9 mouse cellular contexts compared by ENCODE assay signal in the genomic region with DNA sequence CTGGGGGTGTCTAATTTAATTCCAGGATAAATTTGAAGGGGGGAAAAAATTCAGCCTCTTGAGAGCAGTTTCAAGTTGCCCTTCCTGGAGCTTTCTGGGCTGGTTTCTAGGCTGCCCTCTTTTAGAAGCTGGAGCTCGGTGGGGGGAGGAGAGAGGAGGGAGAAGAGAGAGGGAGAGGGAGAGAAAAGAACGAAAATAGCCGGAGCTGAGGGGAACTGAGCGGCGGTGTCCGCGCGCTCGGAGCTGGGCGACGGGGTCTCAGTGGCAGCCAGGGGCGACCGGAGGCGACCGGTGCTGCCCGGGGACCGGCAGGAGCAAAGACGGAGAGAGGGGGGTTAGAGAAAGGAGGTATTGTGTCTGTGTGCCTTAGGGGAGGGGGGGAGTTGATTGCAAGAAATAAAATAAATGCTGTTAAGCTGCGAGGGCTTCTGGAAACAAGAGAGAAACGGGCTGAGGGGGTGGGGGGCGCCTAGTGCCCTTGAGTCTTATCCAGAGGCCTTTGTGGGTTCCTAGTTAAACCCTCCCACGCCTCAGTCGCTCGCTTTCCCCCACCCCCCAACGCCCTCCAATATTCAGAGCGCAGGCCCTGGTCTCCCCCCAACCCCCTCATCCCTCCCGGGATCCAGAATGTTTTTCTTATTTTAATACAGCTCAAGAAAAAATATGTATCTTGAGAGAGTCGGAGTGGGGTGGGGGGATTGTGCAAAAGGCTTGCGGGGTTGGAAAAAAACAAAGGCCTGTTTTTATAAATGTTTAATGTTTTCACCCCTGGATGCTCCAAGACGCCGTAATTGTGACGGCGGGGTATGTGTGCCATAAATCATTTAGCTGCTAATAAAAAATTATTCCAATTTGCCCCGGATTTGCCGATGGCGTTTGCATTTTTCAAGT. TPM values are rescaled to one million over a fixed set of nuclear protein-coding genes. Genes with fewer than 3 reads are reported as not detected.
DNase-seq lines count a peak whose midpoint lies in the region; ATAC-seq and TF ChIP-seq lines count a peak whose summit lies in the region.
"Had no signal": no experiment of that assay in that cellular context is flagged by ENCODE, and none has a peak within 500 bp of the region (broad histone marks: within the 10 kb centered on the region; RNA-seq: fewer than 3 reads in every experiment).

No protein-coding gene starts in this region.

- intact Hi-C loops in heart, adult 2 months (cut with DNase I) = loop anchor here (5.0 kb wide), 2 partner anchors 58 to 113 kb away; no protein-coding TSS in a partner anchor

- H3K79me2 ChIP-seq in heart, adult 2 months (replicated peaks; ENCODE audit: control insufficient read depth, insufficient read depth, low read length) = 0 out of 2 replicates have a peak, but pooled peaks cover 3% of the 10 kb centered on the region

- peak overlapping the region; percentile 89 for H3K9ac ChIP-seq in heart, adult 2 months (ENCODE audit: low read depth, low read length)
- H3K9ac ChIP-seq in limb, embryonic 11.5 days (ENCODE audit: low read length) = peak overlapping the region; percentile 99
- peak overlapping the region; percentile 95 for H3K9ac ChIP-seq in midbrain, embryonic 14.5 days (replicated peaks; ENCODE audit: low read length)
- H3K9ac ChIP-seq in stomach, embryonic 16.5 days (ENCODE audit: low read length) = peak overlapping the region; percentile 98

- DNase-seq in spleen, postnatal 4 days (ENCODE audit: low spot score in 2 of 2) = peak; percentile 22 to 66
- no peak for DNase-seq in spleen, postnatal 14 days (ENCODE audit: low spot score in 2 of 2)
- peak; percentile 84 for DNase-seq in embryo, embryonic 9.5 days (ENCODE audit: extremely low spot score)
- DNase-seq in heart, adult 2 months = peak; percentile 71 to 79
- DNase-seq in kidney, adult 18-20 months = peak; percentile 70
- peak; percentile 83 for DNase-seq in limb, embryonic 11.5 days (ENCODE audit: low spot score)
- DNase-seq in midbrain, embryonic 14.5 days = peak; percentile 92

- peak overlapping the region; percentile 71 for H3K4me2 ChIP-seq in limb, embryonic 11.5 days (ENCODE audit: low read depth, severe bottlenecking)
- peak overlapping the region; percentile 100 for H3K4me2 ChIP-seq in midbrain, embryonic 14.5 days (ENCODE audit: low read length)
- peak overlapping the region; percentile 91 for H3K4me2 ChIP-seq in stomach, embryonic 16.5 days (ENCODE audit: low read depth, low read length)

- no peaks in the 10 kb centered on the region for H3K36me3 ChIP-seq in heart, adult 2 months (ENCODE audit: control insufficient read depth, insufficient read depth, low read length)
- H3K36me3 ChIP-seq in limb, embryonic 11.5 days (ENCODE audit: control insufficient read depth, insufficient read depth, low read length) = no peaks in the 10 kb centered on the region
- peaks cover 5% of the 10 kb centered on the region; the same call in 1 of the 2 replicates for H3K36me3 ChIP-seq in midbrain, embryonic 14.5 days (ENCODE audit: control insufficient read depth, insufficient read depth, low read length)
- no peaks in the 10 kb centered on the region for H3K36me3 ChIP-seq in stomach, embryonic 16.5 days (ENCODE audit: control insufficient read depth, insufficient read depth, low read length)

- H3K4me3 ChIP-seq in heart, adult 2 months = peak overlapping the region; percentile 76
- H3K4me3 ChIP-seq in limb, embryonic 11.5 days (ENCODE audit: low read depth, low read length) = peak overlapping the region; percentile 93
- peak overlapping the region; percentile 98 for H3K4me3 ChIP-seq in midbrain, embryonic 14.5 days (replicated peaks; ENCODE audit: low read depth, low read length)
- peak overlapping the region; percentile 88 for H3K4me3 ChIP-seq in stomach, embryonic 16.5 days (replicated peaks; ENCODE audit: low read length)

- no peaks in the 10 kb centered on the region for H3K27me3 ChIP-seq in heart, adult 2 months (ENCODE audit: control insufficient read depth, insufficient read depth, low read length)
- H3K27me3 ChIP-seq in limb, embryonic 11.5 days (ENCODE audit: control insufficient read depth, insufficient read depth, low read length) = no peaks in the 10 kb centered on the region
- H3K27me3 ChIP-seq in midbrain, embryonic 14.5 days (ENCODE audit: control insufficient read depth, insufficient read depth, low read length) = no peaks in the 10 kb centered on the region
- H3K27me3 ChIP-seq in stomach, embryonic 16.5 days (ENCODE audit: control insufficient read depth, insufficient read depth, low read length) = no peaks in the 10 kb centered on the region
- H3K27me3 ChIP-seq: Patski had no signal

- H3K4me1 ChIP-seq in heart, adult 2 months (ENCODE audit: control insufficient read depth, insufficient read depth, low read length) = no peaks in the 10 kb centered on the region; the same call in 1 of the 2 replicates
- H3K4me1 ChIP-seq in limb, embryonic 11.5 days (ENCODE audit: control insufficient read depth, insufficient read depth, low read length) = peaks cover 8% of the 10 kb centered on the region
- H3K4me1 ChIP-seq in midbrain, embryonic 14.5 days (ENCODE audit: control insufficient read depth, insufficient read depth, low read length) = peaks cover 19% of the 10 kb centered on the region
- H3K4me1 ChIP-seq in stomach, embryonic 16.5 days (ENCODE audit: control insufficient read depth, insufficient read depth, low read length) = peaks cover 16% of the 10 kb centered on the region

- no peak for TF ChIP-seq CTCF in heart, adult 2 months (IDR thresholded peaks at IDR 0.05)

- H3K9me3 ChIP-seq in limb, embryonic 11.5 days (ENCODE audit: control insufficient read depth, low read length) = no peaks in the 10 kb centered on the region
- H3K9me3 ChIP-seq in midbrain, embryonic 14.5 days (ENCODE audit: control insufficient read depth, low read length) = no peaks in the 10 kb centered on the region
- H3K9me3 ChIP-seq in stomach, embryonic 16.5 days (replicated peaks; ENCODE audit: control insufficient read depth, low read length) = no peaks in the 10 kb centered on the region

- H3K27ac ChIP-seq in heart, adult 2 months = peak overlapping the region; percentile 100
- peak overlapping the region; percentile 100 for H3K27ac ChIP-seq in limb, embryonic 11.5 days (replicated peaks; ENCODE audit: low read depth, low read length)
- peak overlapping the region; percentile 99 for H3K27ac ChIP-seq in midbrain, embryonic 14.5 days (replicated peaks; ENCODE audit: low read depth, low read length)
- peak overlapping the region; percentile 100 for H3K27ac ChIP-seq in stomach, embryonic 16.5 days (ENCODE audit: low read length)

- 0 out of 2 replicates have a peak, but pooled peaks have one; percentile 17 for ATAC-seq in limb, embryonic 11.5 days (ENCODE audit: insufficient number of reproducible peaks, low FRiP score, low TSS enrichment, low read depth)
- peak; percentile 26 for ATAC-seq in midbrain, embryonic 14.5 days (ENCODE audit: low FRiP score, low TSS enrichment)
- ATAC-seq in stomach, embryonic 16.5 days (ENCODE audit: insufficient read depth, low FRiP score) = no peak
- ATAC-seq: Patski had no signal

- TF ChIP-seq EP300 in heart, adult 2 months (IDR thresholded peaks at IDR 0.05; ENCODE audit: insufficient read depth, low read depth, low read length) = peak; percentile 25; the same call in 1 of the 2 replicates

- WGBS in heart, adult 2 months = under 1% methylated on average over 36 of the region's 36 CpGs
- under 1% methylated on average over 36 of the region's 36 CpGs for WGBS in limb, embryonic 11.5 days
- WGBS in midbrain, embryonic 14.5 days = under 1% methylated on average over 36 of the region's 36 CpGs
- WGBS in stomach, embryonic 16.5 days = under 1% methylated on average over 36 of the region's 36 CpGs

- TF ChIP-seq POLR2A in heart, adult 2 months (IDR thresholded peaks at IDR 0.05; ENCODE audit: insufficient read depth, low read depth, low read length) = peak; percentile 87

RNA-seq across cellular contexts. Expression of gene Tnrc18, which starts 2.2 kb away (rescaled TPM):
- 10 to 100 TPM; 49.7 to 60.3 TPM for total RNA-seq in heart, adult 2 months (2021)
- polyA plus RNA-seq in heart, adult 2 months (2012; rRNA removed) = 15.1 and 18.5 TPM in 2 replicates
- polyA plus RNA-seq in limb, embryonic 11.5 days (2014; fragmentation: Nextera tagmentation; extraction: Ambion mirVana) = 42.2 and 43.3 TPM in 2 replicates
- polyA plus RNA-seq in midbrain, embryonic 14.5 days (2014; fragmentation: Nextera tagmentation; extraction: Ambion mirVana) = 37.7 and 47.4 TPM in 2 replicates
- 15.3 and 16.9 TPM in 2 replicates for polyA plus RNA-seq in stomach, embryonic 16.5 days (2015; fragmentation: Nextera tagmentation; extraction: Ambion mirVana)

Comparison
In these comparisons a context has a peak if more than half of its experiments do, and no peak if none do; other contexts are left out.
1. DNase-seq: peak in spleen, postnatal 4 days (2 of 2), embryo, embryonic 9.5 days (single experiment), heart, adult 2 months (2 of 2), kidney, adult 18-20 months (single experiment), limb, embryonic 11.5 days (single experiment) and midbrain, embryonic 14.5 days (single experiment); none in spleen, postnatal 14 days (0 of 2).
2. Peak in every context shown above with its lines, with median percentiles within 50 percentile points of each other: H3K27ac ChIP-seq, H3K4me3 ChIP-seq, H3K9ac ChIP-seq and H3K4me2 ChIP-seq.